Mouse (Mus musculus) thymus, adult 2 months (tissue): ENCODE measurements around the gene 4930518I15Rik.

Source experiments
- CTCF ChIP-seq: fragments of 200-500 bp; IDR thresholded peaks from 2 replicates; pipeline ENCODE4 v1.5.1; 2012; ENCODE audit warnings: mild to moderate bottlenecking, control low read depth, low read length, moderate library complexity, borderline replicate concordance; ENCODE audit not compliant: control insufficient read depth, poor library complexity, insufficient read depth; ENCODE audit errors: extremely low read depth
- POLR2A ChIP-seq: fragments of 200-500 bp; IDR thresholded peaks from 2 replicates; pipeline ENCODE4 v1.6.1; 2012; ENCODE audit warnings: mild to moderate bottlenecking, low read length, control low read depth, moderate library complexity; ENCODE audit not compliant: control insufficient read depth, poor library complexity, insufficient read depth; ENCODE audit errors: extremely low read depth

DNA sequence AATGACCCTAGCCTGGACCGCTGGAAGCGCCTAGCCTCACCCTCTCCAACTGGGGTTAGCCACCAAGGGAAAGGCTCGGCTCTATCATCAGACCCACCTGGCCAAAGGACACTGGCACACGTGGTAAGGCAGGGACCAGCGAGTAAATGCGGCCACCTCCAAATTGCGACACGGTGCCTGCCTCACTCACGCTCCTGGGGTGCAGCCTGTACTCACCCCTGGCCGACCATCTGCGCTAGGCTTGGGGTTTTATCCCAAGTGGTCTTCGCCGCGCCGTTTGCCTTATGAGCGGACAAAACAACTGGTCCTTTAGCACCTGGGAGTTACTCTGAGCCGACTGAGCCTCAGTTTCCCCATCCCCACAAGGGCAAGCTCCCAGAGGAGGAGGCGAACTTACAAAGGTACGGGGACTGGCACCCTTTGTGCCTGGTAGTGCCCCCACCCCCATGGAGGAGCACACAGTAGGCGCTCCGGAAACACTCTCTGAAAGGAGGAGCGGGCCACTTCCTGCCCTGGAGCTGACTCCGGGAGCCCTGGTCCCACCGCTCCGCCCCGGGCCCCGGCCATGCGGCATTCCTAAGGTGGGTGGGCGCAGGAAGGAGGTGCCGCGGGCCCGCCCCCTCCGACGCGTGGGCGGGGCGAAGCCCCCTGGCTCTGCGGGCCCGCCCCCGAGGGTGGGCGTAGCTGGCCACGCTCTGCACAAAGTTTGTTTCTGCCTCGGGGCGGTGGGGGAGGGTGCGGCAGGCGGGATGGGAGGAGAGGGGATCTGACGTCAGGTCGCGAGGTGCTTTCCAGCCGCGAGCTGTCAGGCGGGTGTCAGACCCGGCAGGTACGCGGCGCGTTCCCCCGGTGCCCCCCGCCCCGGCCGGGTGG is 18.2 kb downstream of the 4930518I15Rik start, which contains the start of gene Tgif2:
- 0 out of 2 replicates have a peak, but pooled peaks have one; percentile 16 for TF ChIP-seq POLR2A
- TF ChIP-seq CTCF, result 0 out of 2 replicates have a peak, but pooled peaks have one; percentile 65
